ENCODE assay signal across 14 mouse cellular contexts in the genomic region with DNA sequence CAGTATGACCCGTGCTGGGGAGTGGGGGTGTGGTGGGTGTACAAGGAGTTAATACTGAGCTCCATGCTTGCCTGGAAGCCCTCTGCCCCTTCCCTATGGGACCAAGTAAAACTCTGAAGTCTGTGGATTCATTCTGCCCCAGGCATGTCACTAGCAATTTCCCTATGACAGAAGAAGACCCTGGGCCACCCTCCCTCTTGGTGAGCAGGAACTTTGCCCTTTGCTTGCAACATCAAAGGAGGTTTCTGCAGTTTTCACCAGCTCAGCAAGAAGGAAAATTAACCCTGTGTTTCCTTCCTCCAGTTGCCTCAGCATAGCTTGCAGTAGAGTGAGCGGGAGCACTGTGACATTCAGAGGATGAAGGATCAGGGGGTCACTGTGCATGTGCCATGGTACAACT. TPM values are rescaled to one million over a fixed set of nuclear protein-coding genes. Genes with fewer than 3 reads are reported as not detected.
DNase-seq lines count a peak whose midpoint lies in the region; ATAC-seq lines count a peak whose summit lies in the region.
"Had no signal": no experiment of that assay in that cellular context is flagged by ENCODE, and none has a peak within 500 bp of the region (broad histone marks: within the 10 kb centered on the region; RNA-seq: fewer than 3 reads in every experiment).

No protein-coding gene starts in this region.

- H3K27ac ChIP-seq in kidney, embryonic 16.5 days (ENCODE audit: low read length) = no peak overlapping the region
- H3K27ac ChIP-seq in hindbrain, embryonic 10.5 days = peak overlapping the region; percentile 12; the same call in 1 of the 2 replicates
- H3K27ac ChIP-seq in neural tube, embryonic 14.5 days (ENCODE audit: low read depth, low read length) = no peak overlapping the region

- no peaks in the 10 kb centered on the region for H3K9me3 ChIP-seq in kidney, embryonic 16.5 days (ENCODE audit: low read length)
- H3K9me3 ChIP-seq in hindbrain, embryonic 10.5 days = no peaks in the 10 kb centered on the region
- no peaks in the 10 kb centered on the region for H3K9me3 ChIP-seq in neural tube, embryonic 14.5 days (ENCODE audit: control insufficient read depth, low read length)
- H3K9me3 ChIP-seq: heart, embryonic 12.5 days had no signal

- peak; percentile 31; the same call in 1 of the 2 replicates for ATAC-seq in kidney, embryonic 16.5 days (ENCODE audit: low FRiP score, low TSS enrichment)
- no peak for ATAC-seq in neural tube, embryonic 14.5 days (ENCODE audit: low read depth)
- ATAC-seq: inflammation-experienced regulatory T-cells, adult 6 months had no signal

- DNase-seq in kidney, postnatal 14 days = no peak
- DNase-seq in hindbrain, embryonic 10.5 days (ENCODE audit: low spot score) = peak; percentile 64
- peak; percentile 50 for DNase-seq in mesoderm, embryonic 11.5 days (ENCODE audit: low read depth, low spot score)
- no peak for DNase-seq in spleen, postnatal 14 days (ENCODE audit: low spot score in 2 of 2)
- DNase-seq in frontal cortex, postnatal 25 days (ENCODE audit: low spot score in 2 of 2) = no peak
- DNase-seq in layer of hippocampus, postnatal 10 days (ENCODE audit: low spot score in 2 of 2) = no peak
- DNase-seq: lung, postnatal 36 days had no signal

- H3K4me1 ChIP-seq in kidney, embryonic 16.5 days (ENCODE audit: insufficient read depth, low read length) = peaks cover 16% of the 10 kb centered on the region; the same call in 1 of the 2 replicates
- H3K4me1 ChIP-seq in hindbrain, embryonic 10.5 days (replicated peaks) = peaks cover 68% of the 10 kb centered on the region
- peaks cover 4% of the 10 kb centered on the region; the same call in 1 of the 2 replicates for H3K4me1 ChIP-seq in neural tube, embryonic 14.5 days (ENCODE audit: control insufficient read depth, insufficient read depth, low read length)

- H3K27me3 ChIP-seq in kidney, embryonic 16.5 days (ENCODE audit: insufficient read depth, low read length) = peaks cover 5% of the 10 kb centered on the region; the same call in 1 of the 2 replicates
- peaks cover 12% of the 10 kb centered on the region for H3K27me3 ChIP-seq in hindbrain, embryonic 10.5 days (ENCODE audit: insufficient read depth, poor library complexity, severe bottlenecking)
- no peaks in the 10 kb centered on the region for H3K27me3 ChIP-seq in neural tube, embryonic 14.5 days (ENCODE audit: control insufficient read depth, insufficient read depth, low read length)
- H3K27me3 ChIP-seq: heart, embryonic 12.5 days had no signal

- H3K4me2 ChIP-seq in kidney, embryonic 16.5 days (replicated peaks; ENCODE audit: low read depth, low read length) = no peak overlapping the region
- peak overlapping the region; percentile 49 for H3K4me2 ChIP-seq in neural tube, embryonic 14.5 days (ENCODE audit: low read depth, low read length)
- H3K4me2 ChIP-seq: heart, embryonic 12.5 days; liver, embryonic 11.5 days had no signal

- no peak overlapping the region for H3K4me3 ChIP-seq in kidney, embryonic 16.5 days (ENCODE audit: low read length)
- H3K4me3 ChIP-seq in hindbrain, embryonic 10.5 days = peak overlapping the region; percentile 9
- peak overlapping the region; percentile 54; the same call in 1 of the 2 replicates for H3K4me3 ChIP-seq in neural tube, embryonic 14.5 days (ENCODE audit: low read depth, low read length)
- H3K4me3 ChIP-seq: heart, embryonic 12.5 days had no signal

- H3K36me3 ChIP-seq in kidney, embryonic 16.5 days (ENCODE audit: insufficient read depth, low read length) = no peaks in the 10 kb centered on the region
- H3K36me3 ChIP-seq in hindbrain, embryonic 10.5 days = no peaks in the 10 kb centered on the region
- H3K36me3 ChIP-seq in neural tube, embryonic 14.5 days (ENCODE audit: control insufficient read depth, insufficient read depth, low read length) = no peaks in the 10 kb centered on the region
- H3K36me3 ChIP-seq: heart, embryonic 12.5 days had no signal

- WGBS in kidney, embryonic 16.5 days = 29% methylated on average over 2 of the region's 2 CpGs
- WGBS in hindbrain, embryonic 10.5 days = 17% methylated on average over 2 of the region's 2 CpGs
- 31% methylated on average over 2 of the region's 2 CpGs for WGBS in neural tube, embryonic 14.5 days

- H3K9ac ChIP-seq in kidney, embryonic 16.5 days (replicated peaks; ENCODE audit: low read length) = no peak overlapping the region
- no peak overlapping the region for H3K9ac ChIP-seq in neural tube, embryonic 14.5 days (replicated peaks; ENCODE audit: low read depth, low read length)
- H3K9ac ChIP-seq: heart, embryonic 12.5 days had no signal

RNA-seq across cellular contexts. Expression of a gene that starts 3.8 kb away (rescaled TPM):
- 17.0 and 23.1 TPM in 2 replicates for polyA plus RNA-seq in kidney, embryonic 16.5 days (2015; fragmentation: Nextera tagmentation; extraction: Ambion mirVana)
- polyA plus RNA-seq in hindbrain, embryonic 10.5 days (2016; fragmentation: Nextera tagmentation; extraction: Ambion mirVana) = 160 and 277 TPM in 2 replicates
- polyA plus RNA-seq in neural tube, embryonic 14.5 days (2014; fragmentation: Nextera tagmentation; extraction: Ambion mirVana) = 1,379 and 1,510 TPM in 2 replicates
- 100 to 1,000 TPM; 909 to 966 TPM for total RNA-seq in layer of hippocampus, postnatal 10 days (2021)
- total RNA-seq: common myeloid progenitor, adult 5-6 weeks; neutrophil, adult 5-6 weeks had no signal
- polyA plus RNA-seq: inflammation-experienced regulatory T-cells, adult 6 months had no signal

Comparison
In these comparisons a context has a peak if more than half of its experiments do, and no peak if none do; other contexts are left out.
1. DNase-seq: peak in hindbrain, embryonic 10.5 days (single experiment) and mesoderm, embryonic 11.5 days (single experiment); none in kidney, postnatal 14 days (single experiment), spleen, postnatal 14 days (0 of 2), frontal cortex, postnatal 25 days (0 of 2) and layer of hippocampus, postnatal 10 days (0 of 2).